Mouse (Mus musculus) kidney, adult 18-20 months (tissue): Measurements from ENCODE around the gene Med27.
"Not testable (repeated sequence)": the region's sequence is repeated elsewhere in the genome, so short reads cannot be mapped to it uniquely, and the experiment has no call there.

Source experiments
- DNase-seq: peaks from one replicate; pipeline ENCODE4 v3.0.0; 2021

Med27 gene

DNA sequence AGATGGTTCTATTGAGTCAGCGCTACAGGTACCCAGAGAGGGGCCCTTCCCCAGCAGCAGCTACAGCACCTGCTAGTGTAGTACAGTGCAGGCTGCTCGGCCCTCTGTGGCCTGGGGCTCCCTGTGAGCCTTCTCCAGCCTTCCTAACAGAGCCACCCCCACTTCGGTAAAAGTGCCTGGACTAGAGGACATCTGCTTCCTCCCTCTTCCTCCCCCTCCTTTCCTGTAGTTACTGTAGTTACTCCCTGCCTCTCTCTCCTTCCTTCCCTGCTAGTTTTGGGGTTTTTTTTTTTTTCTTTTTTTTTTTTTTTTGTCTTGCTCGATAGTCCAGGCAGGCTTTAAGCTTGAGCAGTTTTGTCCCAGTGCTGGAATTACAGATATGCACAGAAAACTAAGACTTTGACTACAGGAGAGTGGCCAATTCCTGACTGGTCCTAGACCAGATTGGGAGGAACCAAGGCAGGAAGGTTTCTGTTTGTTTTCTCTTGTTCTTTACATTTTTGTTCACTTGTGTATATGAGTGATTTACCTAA, 178.7 kb downstream of the Med27 start:
- no peak for DNase-seq

DNA sequence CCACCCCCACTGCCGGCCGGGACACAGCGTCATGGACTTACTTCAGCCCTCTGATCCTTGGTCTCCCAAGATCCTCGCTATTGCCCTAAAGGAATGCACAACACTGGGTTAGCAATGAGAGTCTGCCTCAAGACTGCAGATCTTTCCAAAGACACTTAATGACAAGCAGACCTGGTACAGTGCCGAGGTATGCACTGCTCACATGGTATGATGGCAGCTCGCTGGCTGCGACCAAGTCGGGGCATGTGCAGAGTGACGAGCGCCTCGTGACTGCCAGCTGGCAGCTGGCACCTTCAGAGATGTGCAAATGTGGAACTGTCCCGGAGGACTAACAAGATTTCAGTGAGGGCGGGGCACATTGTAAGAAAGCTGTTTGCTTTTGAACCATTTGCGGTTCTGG, 179.6 kb downstream of the Med27 start:
- DNase-seq, result peak; percentile 49

DNA sequence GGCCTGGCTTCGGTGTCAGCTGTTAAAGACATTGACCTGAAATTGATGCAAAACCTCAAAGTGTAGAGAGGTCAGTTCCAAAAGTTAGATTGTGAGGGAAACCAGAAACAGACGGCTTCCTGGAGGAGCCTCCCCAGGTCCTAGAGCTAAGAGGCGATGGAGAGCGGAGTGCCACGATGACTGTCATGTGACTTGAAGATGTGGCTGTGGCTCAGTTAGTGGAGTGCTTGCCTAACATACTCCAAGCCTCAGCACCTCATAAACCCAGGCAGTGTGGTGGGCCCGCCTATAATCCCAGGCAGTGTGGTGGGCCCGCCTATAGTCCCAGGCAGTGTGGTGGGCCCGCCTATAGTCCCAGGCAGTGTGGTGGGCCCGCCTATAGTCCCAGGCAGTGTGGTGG, 180.9 kb downstream of the Med27 start:
- DNase-seq, result not testable (repeated sequence)

DNA sequence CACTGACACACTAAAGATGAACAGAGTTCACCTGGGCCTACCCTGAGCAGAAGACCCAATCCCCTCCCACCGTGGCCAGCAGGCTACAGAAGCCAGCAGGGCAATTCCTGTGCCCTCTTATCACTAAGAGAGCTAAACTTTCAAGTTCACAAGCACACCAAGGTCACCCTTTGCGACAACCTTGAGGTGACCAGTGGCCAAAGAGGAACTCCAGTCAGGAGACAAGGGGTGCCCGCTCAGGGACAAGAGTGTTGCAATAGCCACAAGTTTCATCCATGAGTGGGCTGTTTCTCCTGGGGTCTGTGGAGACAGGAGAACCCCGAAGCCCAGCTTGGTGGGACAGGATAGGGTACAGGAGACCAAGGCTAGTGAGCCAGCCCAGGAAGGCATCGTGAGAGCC, 182.2 kb downstream of the Med27 start:
- no peak for DNase-seq

DNA sequence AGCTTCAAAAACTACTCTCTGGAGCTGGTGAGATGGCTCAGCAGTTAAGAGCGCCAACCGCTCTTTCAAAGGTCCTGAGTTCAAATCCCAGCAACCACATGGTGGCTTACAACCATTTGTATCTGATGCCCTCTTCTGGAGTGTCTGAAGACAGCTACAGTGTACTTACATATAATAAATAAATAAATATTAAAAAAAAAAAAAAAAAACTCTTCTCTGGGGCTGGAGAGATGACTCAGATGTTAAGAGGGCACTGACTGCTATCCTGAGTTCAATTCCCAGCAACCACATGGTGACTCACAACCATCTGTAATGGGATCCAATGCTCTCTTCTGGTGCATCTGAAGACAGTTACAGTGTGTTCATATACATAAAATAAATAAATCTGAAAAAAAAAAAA, 183.2 kb downstream of the Med27 start:
- DNase-seq, result not testable (repeated sequence)

DNA sequence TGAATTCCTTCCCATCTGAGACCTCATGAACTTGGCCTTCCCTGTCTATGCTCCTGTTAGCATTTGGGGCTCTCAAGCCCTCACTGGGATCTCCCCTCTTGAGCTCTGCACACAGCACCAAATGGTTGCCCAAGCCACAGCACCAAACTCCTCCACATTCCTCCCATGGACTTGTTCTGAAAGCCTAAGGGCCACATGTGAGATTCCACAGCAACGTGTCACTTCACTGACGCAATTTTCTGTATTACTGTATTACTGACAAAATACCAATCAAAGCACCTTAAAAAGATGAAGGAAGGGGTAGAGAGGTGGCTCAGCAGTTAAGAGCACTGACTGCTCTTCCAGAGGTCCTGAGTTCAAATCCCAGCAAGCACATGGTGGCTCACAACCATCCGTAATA, 185.6 kb downstream of the Med27 start:
- DNase-seq, result no peak

DNA sequence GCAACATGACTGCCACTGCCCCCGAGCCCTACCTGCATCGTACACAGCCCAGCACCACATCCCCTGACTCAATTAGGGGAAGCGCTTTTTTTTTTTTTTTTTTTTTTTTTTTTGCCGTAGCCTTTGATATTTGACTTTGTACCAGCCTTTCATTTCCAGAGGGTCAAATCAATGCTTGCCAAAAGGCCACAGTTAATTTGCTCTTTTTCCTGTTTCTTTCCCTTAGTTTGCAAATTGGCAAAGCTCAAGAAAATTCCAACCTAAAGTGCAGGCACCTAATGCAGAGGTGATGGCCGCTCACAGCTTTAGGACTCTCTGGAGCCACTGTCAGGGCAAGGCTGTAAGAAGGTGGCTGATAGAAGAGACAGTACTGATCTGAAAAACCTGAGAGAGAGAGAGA, 186.3 kb downstream of the Med27 start:
- no peak for DNase-seq

DNA sequence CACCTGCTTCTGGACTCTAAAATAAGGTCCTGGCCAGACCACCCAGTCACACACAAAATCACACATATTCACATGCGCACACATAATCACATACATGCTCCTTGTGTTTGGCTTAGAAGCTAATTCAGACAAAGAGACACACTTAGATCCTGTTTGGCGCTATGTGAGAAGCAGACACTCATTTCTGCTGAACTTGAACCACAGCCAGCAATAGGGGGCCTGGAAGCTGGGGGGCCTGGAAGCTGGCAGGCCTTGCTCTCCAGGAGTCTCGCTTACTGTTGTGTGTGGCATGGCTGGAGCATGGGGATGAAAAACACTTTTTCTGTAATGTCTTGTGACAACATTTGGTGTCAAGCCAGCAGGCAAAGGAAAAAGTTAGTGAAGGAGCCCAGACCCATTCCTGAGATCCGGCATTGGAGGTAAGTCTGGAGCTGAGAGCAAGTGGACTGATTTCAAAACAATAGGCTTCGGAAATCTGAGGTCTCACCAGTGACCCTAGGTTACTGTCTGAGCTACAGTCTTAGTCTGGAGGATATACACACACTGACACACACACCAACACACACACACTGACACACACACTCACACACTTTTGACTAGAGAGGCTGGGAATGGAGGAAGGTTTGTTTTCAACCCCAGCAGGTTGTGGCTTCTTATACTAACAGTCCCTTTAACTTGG, 189.1 kb downstream of the Med27 start:
- no peak for DNase-seq

DNA sequence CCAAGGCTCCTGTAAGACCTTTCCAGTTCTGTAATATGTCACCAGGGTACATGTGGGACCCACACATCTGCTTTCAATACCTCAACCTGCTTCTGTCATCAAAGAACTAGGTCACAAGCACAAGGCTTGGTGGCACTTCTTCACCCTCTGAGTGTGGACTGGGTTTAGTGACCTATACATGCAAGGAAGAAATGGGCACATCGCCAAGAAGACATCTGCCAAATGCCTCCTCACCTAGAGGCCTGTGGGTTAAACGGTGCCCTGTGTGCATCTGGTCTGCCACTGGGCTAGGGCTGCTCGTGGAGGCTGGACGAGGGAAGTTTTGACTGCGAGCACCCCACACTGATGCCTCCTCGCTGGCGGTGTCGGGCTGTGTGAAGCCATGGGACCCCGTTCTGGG, 189.9 kb downstream of the Med27 start:
- no peak for DNase-seq

DNA sequence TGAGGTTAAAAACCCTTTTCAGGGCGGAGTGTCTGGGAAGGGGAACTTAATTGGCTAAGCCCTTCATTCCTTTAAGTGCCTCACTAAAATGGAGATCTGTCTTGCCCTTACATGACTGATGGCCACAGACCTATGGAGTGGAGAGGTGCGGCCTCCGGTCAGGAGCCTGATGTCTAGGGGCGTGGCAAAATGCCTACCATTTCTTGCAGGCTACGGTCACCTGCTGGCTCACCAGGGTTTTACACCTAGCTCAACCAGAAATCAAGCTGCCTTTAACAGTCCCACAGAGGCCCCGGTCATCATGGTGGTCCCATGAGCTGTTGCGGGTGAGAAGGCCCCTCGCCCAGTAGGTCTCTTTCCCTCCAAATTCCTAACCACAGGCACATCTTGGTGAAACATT, 190.7 kb downstream of the Med27 start:
- no peak for DNase-seq

DNA sequence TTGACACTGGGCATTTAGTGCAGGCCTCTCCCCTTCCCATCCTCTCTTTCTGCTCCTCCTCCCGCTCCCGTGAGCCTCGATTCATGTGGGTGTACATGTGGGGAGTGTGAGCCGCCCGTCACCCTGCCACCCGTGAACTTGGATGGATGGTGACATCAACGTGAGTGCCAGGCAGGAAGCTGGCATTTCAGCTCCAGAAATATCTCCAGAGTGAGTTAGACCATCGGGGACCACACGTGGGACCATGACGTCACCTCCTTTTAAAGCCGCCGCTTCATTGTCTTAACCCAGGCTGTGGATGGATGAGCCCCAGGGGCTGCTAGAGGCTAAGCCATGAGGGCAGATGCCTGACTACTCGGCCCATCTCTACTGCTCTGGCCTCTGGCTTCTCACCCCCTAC, 195.4 kb downstream of the Med27 start:
- no peak for DNase-seq

DNA sequence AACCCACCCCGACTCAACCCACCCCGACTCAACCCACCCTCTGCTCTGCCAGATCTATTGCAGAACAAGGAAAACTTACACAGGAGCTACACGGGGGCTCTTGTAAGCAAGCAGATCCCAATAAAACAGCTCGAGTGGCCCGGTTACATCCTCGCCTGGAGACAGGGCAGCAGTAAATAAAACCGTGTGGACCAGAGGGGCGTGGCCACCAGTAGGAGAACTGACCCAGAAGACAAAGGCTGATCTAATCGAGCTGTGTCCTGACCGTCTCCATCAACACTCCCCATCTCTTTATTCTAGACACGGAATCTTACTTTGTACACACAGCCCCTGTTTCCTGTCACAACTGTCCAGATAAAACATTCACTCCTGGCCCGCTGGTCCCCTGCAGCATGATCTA, 200.0 kb downstream of the Med27 start:
- no peak for DNase-seq

DNA sequence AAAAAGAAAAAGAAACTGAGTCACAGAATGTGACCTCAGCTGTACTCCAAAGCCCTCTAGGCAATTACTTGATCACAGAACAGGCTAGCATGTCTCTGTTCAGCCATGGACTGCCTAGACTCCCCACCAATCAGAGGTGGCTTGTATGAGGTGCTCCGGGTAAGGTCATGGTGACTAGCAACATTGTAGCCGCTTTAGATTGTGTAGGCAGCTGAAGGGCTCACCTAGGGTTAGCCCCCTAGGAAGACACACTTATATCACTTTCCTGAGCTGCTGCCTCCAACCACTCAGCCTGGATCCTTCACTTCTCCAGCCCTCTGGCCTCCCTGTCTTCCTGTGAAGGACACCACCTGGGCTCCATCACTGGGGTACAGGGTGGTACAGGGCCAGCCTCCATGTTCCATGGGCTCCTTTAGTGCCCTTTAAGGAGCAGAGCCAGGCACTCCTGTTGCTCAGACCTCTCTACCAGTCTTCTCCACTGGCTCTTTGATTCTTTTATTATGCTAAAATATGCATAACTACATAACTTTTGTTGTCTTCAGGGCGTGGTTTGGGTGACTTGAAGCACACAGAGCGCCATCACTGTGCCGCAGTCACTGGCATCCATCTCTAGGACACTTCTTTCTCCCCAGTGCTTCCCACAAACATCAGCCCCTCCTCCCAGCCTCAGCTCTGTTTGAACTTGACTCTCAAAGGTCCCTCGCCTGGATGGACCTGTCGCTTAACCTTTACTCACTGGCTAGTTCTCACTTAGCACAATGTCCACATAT, 205.4 kb downstream of the Med27 start:
- no peak for DNase-seq

DNA sequence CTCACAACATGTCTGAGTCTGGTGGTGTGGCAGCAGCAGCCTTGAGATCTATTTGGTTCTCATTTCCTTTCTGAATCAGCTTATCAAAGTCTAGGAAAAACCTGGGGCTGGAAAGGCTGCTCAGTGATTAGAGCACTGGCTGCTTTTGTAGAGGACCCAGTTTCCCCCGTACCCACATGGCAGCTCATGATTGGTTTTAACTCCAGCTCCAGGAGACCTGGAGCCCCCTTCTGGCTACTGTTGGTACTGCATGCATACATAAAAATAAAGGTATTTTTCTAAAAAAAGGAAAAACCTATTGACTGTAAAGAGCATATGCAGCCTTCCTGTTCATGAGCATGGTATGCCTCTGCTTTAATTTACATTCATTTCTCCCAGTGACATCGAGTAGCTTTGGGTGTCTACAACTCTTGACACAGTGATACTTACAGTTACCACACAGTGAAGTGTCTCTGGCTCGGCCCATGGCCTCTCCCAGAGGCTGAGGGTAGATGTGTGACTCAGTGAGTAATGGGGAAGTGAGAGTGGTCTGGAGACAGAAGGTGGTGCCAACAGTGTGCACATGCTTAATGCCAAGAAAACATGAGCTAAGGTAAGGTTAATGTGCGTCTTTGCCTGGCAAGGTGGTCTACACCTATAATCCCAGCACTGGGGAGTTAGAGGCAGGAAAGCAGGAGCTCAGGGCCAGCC, 207.5 kb downstream of the Med27 start:
- DNase-seq, result peak; percentile 61

DNA sequence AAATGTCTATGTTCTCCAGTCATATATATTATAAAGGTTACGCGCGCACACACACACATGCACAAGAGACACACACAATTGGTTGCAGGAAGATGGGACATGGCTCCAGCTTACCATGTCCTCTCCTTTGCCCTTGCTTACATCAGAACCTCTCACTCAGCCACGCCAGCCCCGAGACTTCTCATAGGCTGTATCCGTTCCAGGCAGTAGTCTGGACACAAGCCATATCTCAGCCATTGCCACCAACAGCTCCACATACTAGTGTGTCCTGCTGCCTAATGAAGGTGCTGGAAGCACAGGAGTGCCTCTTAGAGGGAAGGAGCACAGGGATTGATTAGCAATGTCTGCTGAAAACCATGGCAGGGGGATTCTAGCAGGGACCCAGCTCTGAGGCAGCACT, 211.9 kb downstream of the Med27 start:
- no peak for DNase-seq

DNA sequence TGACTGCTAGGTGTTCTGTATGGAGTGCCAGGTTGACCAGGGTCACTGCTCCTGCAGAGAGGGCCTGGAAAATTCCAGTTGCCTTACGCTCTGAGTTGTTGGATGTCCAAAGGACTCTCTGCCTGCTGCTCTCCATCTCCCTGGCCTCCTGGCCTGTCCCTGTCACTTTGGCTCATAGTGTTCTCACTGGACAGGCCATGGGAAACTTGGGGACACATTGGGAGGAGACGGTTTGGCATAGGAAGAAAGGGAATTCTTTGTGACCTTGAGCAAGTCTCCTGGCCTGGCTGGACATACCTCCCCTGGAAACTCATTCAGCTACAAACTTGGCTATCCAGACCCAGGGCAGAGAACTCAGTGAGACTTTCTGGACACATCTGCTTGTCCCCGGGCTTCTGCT, 213.3 kb downstream of the Med27 start:
- no peak for DNase-seq

DNA sequence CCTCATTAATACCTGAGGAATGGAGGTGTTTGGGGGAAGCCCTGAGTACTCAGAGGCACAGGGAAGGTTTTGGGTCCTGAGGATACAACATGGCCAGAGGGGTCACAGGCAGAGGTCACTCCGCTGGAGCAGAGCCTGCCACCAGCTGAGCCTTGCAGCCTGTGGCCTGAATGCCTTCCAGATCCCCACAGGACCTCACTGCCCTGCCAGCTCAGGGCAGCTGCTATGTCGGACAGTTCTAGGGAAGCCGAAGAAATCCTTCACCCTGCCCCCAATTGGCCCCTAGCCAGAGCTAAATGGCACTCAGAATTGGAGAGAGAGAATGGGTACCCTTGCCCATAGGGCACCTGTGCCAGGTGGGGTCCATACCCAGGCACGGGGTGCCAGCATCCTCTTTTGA, 214.8 kb downstream of the Med27 start:
- DNase-seq, result no peak

DNA sequence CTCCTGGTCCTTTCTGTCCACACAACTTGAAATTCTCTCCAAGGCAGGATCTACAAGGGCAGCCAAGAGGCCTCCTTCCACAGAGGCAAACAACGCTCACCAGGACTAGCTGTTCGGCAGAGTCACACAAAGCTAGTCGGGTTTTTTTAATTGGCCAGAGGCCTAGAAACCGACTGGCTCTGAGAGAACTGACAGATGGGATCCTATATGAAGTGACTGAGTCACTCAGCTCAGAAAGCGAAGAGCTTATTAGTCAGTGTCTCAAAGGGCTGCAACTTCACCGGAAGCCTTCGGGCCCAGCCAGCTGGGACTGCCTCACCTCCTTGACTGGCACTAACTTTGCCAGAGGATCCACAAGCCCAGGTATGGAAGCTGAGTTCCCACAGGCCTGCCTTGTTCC, 217.4 kb downstream of the Med27 start:
- DNase-seq, result no peak

DNA sequence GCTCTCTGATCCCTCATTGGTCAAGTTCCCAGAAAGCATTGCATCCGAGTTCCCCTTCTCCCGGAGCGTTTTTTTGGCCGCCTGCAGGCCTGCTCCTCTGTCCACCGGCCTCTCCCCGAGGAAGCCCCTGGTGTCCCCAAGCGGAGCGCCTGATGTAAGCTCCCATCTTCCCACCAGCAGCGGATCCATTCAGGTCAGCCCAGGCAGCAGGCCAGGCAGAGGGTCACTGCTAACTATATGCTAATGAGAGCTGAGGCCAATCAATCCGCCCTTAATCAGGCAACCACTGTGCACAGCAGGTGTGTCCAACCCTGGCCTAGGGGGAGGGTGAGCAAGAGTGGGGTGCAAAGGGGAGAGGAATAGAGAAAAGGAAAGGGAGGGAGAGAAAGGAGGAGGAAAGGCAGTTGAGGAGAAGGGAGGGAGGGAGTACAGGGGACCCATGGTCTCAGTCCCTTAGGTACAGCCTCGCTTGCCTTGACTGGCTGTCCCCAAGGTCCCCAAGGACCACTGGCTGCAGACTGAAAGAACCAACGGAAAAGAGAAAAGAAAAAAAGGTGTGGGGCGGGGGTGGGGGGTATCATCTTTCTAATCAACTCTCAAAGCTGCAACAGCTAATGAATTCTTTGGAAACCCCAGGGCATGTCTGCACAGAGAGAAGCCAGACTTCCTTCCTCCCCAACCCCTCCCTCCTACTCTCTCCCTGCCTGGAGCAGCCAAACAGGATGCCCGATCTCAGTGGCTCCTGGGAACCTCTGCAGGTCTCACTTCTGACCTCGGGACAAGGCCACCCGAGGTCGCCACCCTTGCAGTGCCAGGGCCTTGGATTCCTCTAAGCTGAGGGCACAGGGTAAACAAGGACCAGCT, 219.2 kb downstream of the Med27 start:
- no peak for DNase-seq

DNA sequence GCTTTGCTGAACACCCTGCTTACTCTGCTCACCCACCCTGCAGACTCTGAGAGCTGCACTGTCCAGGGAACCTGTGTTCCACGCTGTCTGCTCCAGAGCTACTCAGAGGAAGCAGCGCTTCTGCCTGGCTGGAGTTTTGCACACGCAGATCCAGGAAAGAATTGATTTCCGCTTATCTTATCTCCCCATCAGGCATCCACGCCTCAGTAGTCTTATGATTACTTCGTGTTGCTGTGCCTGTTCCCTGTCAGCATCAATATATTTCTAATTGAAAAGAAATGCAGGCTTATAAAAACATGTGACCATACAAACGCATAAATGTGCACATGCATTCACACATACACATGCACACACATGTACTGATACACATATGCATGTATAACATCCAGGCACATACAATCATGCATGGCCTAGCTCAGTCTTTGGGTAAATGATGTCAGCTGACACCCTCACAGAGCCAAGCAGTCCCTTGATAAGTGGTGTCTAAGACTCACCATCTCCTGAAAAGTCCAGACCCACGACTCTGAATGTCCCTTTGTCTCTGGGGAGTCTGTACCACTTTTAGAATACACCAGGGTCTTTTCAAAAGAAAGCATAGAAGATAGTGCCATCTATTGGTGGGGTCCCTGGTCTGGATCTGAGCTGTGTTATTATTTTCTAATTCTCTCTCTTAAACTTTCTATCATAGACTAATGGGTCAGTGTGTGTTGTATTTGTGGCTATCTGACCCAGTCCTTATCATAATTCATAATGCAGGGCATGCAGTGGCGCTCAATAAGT, 225.5 kb downstream of the Med27 start:
- no peak for DNase-seq

DNA sequence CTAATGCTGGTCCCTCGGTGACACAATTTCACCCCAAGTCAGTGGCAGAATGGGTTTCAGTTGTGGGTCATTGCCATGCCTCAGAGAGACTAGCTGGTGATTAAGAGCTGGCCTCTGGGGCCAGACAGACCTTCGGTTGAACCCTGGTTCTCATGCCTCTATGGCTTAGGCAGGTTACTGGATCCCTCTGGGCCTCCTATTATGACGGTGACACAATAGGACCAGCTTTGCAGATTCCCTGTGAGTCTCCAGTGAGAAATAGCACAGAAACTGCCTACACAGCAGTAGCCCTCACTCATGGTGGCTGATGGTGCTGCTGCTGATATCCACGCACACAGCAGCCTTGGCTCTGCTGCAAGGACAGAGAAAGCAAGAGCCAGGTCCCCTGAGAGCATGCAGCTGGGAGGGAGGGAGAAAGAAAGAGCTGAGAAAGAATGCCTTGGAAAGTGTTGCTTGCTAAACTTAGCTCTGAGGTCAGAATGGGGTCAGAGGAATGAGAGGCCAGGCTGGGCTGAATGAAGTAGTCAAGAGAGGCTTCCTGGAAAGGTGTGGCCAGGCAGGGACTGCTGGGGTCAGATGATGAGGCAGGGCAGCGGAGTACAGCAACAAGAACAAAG, 226.3 kb downstream of the Med27 start:
- no peak for DNase-seq

DNA sequence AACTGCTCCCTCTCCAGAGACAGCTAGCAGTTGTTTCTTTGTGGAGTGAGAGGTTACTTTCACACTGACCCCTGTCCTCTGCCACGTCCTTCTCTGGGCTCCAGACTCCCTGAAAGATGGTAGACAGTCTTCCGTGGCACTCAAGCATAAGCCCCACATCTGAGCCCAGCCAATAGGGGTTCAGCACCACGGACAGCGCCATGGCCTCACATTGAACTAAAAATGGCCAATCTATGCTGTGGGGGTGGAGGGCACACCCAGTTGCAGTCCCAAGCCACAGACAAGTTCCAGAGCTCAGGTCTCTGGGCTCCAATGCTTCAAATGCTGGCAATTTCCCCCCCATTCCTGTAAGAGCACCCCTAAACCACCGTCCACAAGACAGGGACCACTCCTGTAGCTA, 227.0 kb downstream of the Med27 start:
- DNase-seq, result peak; percentile 48
